In genomic region chr11:58953351-58954169, GRCm38 (mm10) we compare ENCODE assay signal across 8 mouse cellular contexts. TPM values are rescaled to one million over a fixed set of nuclear protein-coding genes. Genes with fewer than 3 reads are reported as not detected.
DNase-seq lines count a peak whose midpoint lies in the region; ATAC-seq and TF ChIP-seq lines count a peak whose summit lies in the region.

No protein-coding gene starts in this region.

- peak overlapping the region; percentile 94 for H3K4me3 ChIP-seq in kidney, embryonic 16.5 days (ENCODE audit: low read length)
- H3K4me3 ChIP-seq in MEL (ENCODE audit: control insufficient read depth in 1 of 2, insufficient read depth in 1 of 2, low read depth in 2 of 2, low read length in 2 of 2) = peak overlapping the region; percentile 60 to 63
- H3K4me3 ChIP-seq in midbrain, postnatal 0 days (ENCODE audit: low read depth, low read length) = peak overlapping the region; percentile 81

- TF ChIP-seq EP300 in MEL (IDR thresholded peaks at IDR 0.05; ENCODE audit: low read depth in 1 of 2, low read length in 2 of 2) = no peak

- WGBS in kidney, embryonic 16.5 days = under 1% methylated on average over 31 of the region's 33 CpGs
- WGBS in midbrain, postnatal 0 days = under 1% methylated on average over 33 of the region's 33 CpGs

- H3K4me2 ChIP-seq in kidney, embryonic 16.5 days (replicated peaks; ENCODE audit: low read depth, low read length) = peak overlapping the region; percentile 97
- H3K4me2 ChIP-seq in midbrain, postnatal 0 days (ENCODE audit: low read depth, low read length, poor library complexity, severe bottlenecking) = peak overlapping the region; percentile 91

- no peaks in the 10 kb centered on the region for H3K27me3 ChIP-seq in kidney, embryonic 16.5 days (ENCODE audit: insufficient read depth, low read length)
- H3K27me3 ChIP-seq in MEL (ENCODE audit: control insufficient read depth in 1 of 2, insufficient read depth in 2 of 2, low read length in 2 of 2) = peaks cover 0 to 3% of the 10 kb centered on the region in 2 experiments; a peak in 2 of 4 replicates
- H3K27me3 ChIP-seq in midbrain, postnatal 0 days (ENCODE audit: insufficient read depth, low read length) = no peaks in the 10 kb centered on the region

- H3K36me3 ChIP-seq in kidney, embryonic 16.5 days (ENCODE audit: insufficient read depth, low read length) = peaks cover 16% of the 10 kb centered on the region; the same call in 1 of the 2 replicates
- H3K36me3 ChIP-seq in MEL (ENCODE audit: control insufficient read depth in 1 of 2, insufficient read depth in 2 of 2, low read length in 2 of 2) = peaks cover 0 to 14% of the 10 kb centered on the region in 2 experiments; a peak in 2 of 4 replicates
- H3K36me3 ChIP-seq in midbrain, postnatal 0 days (ENCODE audit: insufficient read depth, low read length) = no peaks in the 10 kb centered on the region

- H3K79me2 ChIP-seq in MEL (ENCODE audit: control insufficient read depth, insufficient read depth, low read length, poor library complexity) = peaks cover 11% of the 10 kb centered on the region

- no peak for DNase-seq in kidney, adult 9 months
- peak; percentile 80 for DNase-seq in MEL (ENCODE audit: low read depth, low spot score)
- DNase-seq in kidney, postnatal 10 days = peak; percentile 46
- peak; percentile 77 for DNase-seq in midbrain, postnatal 0 days (ENCODE audit: low spot score)
- no peak for DNase-seq in urinary bladder, postnatal 10 days (ENCODE audit: low spot score)

- H3K4me1 ChIP-seq in kidney, embryonic 16.5 days (ENCODE audit: insufficient read depth, low read length) = peaks cover 30% of the 10 kb centered on the region
- peaks cover 5 to 16% of the 10 kb centered on the region in 2 experiments; a peak in 3 of 4 replicates for H3K4me1 ChIP-seq in MEL (ENCODE audit: control insufficient read depth in 1 of 2, insufficient read depth in 2 of 2, low read length in 2 of 2)
- H3K4me1 ChIP-seq in midbrain, postnatal 0 days (ENCODE audit: insufficient read depth, low read length) = peaks cover 13% of the 10 kb centered on the region

- TF ChIP-seq RAD21 in MEL (IDR thresholded peaks at IDR 0.05; ENCODE audit: low read depth, low read length) = no peak

- peak overlapping the region; percentile 100 for H3K27ac ChIP-seq in kidney, embryonic 16.5 days (ENCODE audit: low read length)
- peak overlapping the region; percentile 66 for H3K27ac ChIP-seq in MEL (ENCODE audit: control insufficient read depth, low read depth, low read length)
- peak overlapping the region; percentile 97 for H3K27ac ChIP-seq in midbrain, postnatal 0 days (ENCODE audit: low read depth, low read length)

- peak overlapping the region; percentile 87 for H3K9ac ChIP-seq in kidney, embryonic 16.5 days (replicated peaks; ENCODE audit: low read length)
- H3K9ac ChIP-seq in MEL (ENCODE audit: control insufficient read depth, low read depth, low read length, poor library complexity, severe bottlenecking) = peak overlapping the region; percentile 83
- peak overlapping the region; percentile 84 for H3K9ac ChIP-seq in midbrain, postnatal 0 days (replicated peaks; ENCODE audit: low read length, poor library complexity, severe bottlenecking)

- peak in 1 of 2 experiments; percentile 59; a peak in 1 of 4 replicates for TF ChIP-seq POLR2A in MEL (IDR thresholded peaks at IDR 0.05; ENCODE audit: control insufficient read depth in 1 of 2, insufficient read depth in 1 of 2, low read depth in 1 of 2, low read length in 2 of 2, poor library complexity in 1 of 2)

- no peak for TF ChIP-seq CTCF in MEL (IDR thresholded peaks at IDR 0.05 in 2 of 3, conservative IDR thresholded peaks at IDR 0.05 in 1 of 3; ENCODE audit: control insufficient read depth in 1 of 3, insufficient read depth in 1 of 3, low read depth in 2 of 3, low read length in 3 of 3, poor library complexity in 1 of 3, severe bottlenecking in 1 of 3)
- TF ChIP-seq CTCF in midbrain, postnatal 0 days (IDR thresholded peaks at IDR 0.05) = 0 out of 2 replicates have a peak, but pooled peaks have one; percentile 8

- ATAC-seq in kidney, embryonic 16.5 days (ENCODE audit: low FRiP score, low TSS enrichment) = peak; percentile 18; the same call in 1 of the 2 replicates
- ATAC-seq in erythroblast, adult 5-6 weeks (replicated peaks; ENCODE audit: low FRiP score, poor library complexity, severe bottlenecking) = peak; percentile 34
- ATAC-seq in midbrain, postnatal 0 days (ENCODE audit: low FRiP score) = peak; percentile 32
- no peak for ATAC-seq in activated CD4-positive, CD25-positive, alpha-beta regulatory T cell, adult 4 months

- H3K9me3 ChIP-seq in kidney, embryonic 16.5 days (ENCODE audit: low read length) = no peaks in the 10 kb centered on the region
- H3K9me3 ChIP-seq in MEL (replicated peaks; ENCODE audit: insufficient read depth, low read length) = no peaks in the 10 kb centered on the region
- H3K9me3 ChIP-seq in midbrain, postnatal 0 days (ENCODE audit: low read length) = no peaks in the 10 kb centered on the region

TF ChIP-seq in MEL, 35 proteins besides CTCF, POLR2A, EP300 and RAD21 (continues in another document):
- TF ChIP-seq CHD1 (IDR thresholded peaks at IDR 0.05; ENCODE audit: low read depth, low read length) = peak; percentile 80; the same call in 1 of the 2 replicates
- TF ChIP-seq TBP (IDR thresholded peaks at IDR 0.05; ENCODE audit: low read depth, low read length) = 0 out of 2 replicates have a peak, but pooled peaks have one; percentile 28
- TF ChIP-seq NELFE (IDR thresholded peaks at IDR 0.05; ENCODE audit: low read depth, low read length) = no peak
- no peak for TF ChIP-seq ELF1 (IDR thresholded peaks at IDR 0.05; ENCODE audit: low read depth, low read length)

RNA-seq across cellular contexts. Expression of gene Hist3h2a, which starts 0.9 kb away (rescaled TPM):
- 39.5 and 39.7 TPM in 2 replicates for polyA plus RNA-seq in kidney, embryonic 16.5 days (2015; fragmentation: Nextera tagmentation; extraction: Ambion mirVana)
- 184 and 300 TPM in 2 replicates for total RNA-seq in MEL (2012; rRNA removed)
- polyA plus RNA-seq in MEL (2012; ENCODE audit: insufficient read depth in 1 of 2, insufficient read length in 2 of 2, low read depth in 1 of 2, low replicate concordance in 2 of 2, missing spikeins in 1 of 2) = under 1 TPM in 1 of 2 experiments, not detected in 1; 0.42 TPM
- 30.5 and 41.5 TPM in 2 replicates for total RNA-seq in erythroblast, adult 5-6 weeks (2015; ENCODE audit: low replicate concordance)
- total RNA-seq in erythroblast, adult 5-6 weeks (2017; ENCODE audit: low replicate concordance) = 255 and 279 TPM in 2 replicates
- 163 and 242 TPM in 2 replicates for total RNA-seq in midbrain, postnatal 0 days (2014; rRNA removed)
- polyA plus RNA-seq in midbrain, postnatal 0 days (2015; fragmentation: Nextera tagmentation; extraction: Ambion mirVana) = 42.0 and 46.2 TPM in 2 replicates
- 1 to 10 TPM; 3.5 to 5.4 TPM for polyA plus RNA-seq in activated CD4-positive, CD25-positive, alpha-beta regulatory T cell, adult 4 months (2017; shearing (Covaris generic))

RNA-seq across cellular contexts. Expression of gene Trim17, which starts 0.9 kb away (rescaled TPM):
- 0.42 and 0.64 TPM in 2 replicates for polyA plus RNA-seq in kidney, embryonic 16.5 days (2015; fragmentation: Nextera tagmentation; extraction: Ambion mirVana)
- 0.50 and 0.52 TPM in 2 replicates for total RNA-seq in MEL (2012; rRNA removed)
- under 1 TPM in 1 of 2 experiments, not detected in 1; 0.82 TPM for polyA plus RNA-seq in MEL (2012; ENCODE audit: insufficient read depth in 1 of 2, insufficient read length in 2 of 2, low read depth in 1 of 2, low replicate concordance in 2 of 2, missing spikeins in 1 of 2)
- total RNA-seq in erythroblast, adult 5-6 weeks (2015; ENCODE audit: low replicate concordance) = 0.63 TPM in 1 of 2 replicates, not detected in the other
- total RNA-seq in erythroblast, adult 5-6 weeks (2017; ENCODE audit: low replicate concordance) = 1.5 TPM in 1 of 2 replicates, not detected in the other
- 2.2 and 6.2 TPM in 2 replicates for total RNA-seq in midbrain, postnatal 0 days (2014; rRNA removed)
- polyA plus RNA-seq in midbrain, postnatal 0 days (2015; fragmentation: Nextera tagmentation; extraction: Ambion mirVana) = 0.67 and 0.72 TPM in 2 replicates
- polyA plus RNA-seq in activated CD4-positive, CD25-positive, alpha-beta regulatory T cell, adult 4 months (2017; shearing (Covaris generic)) = under 1 TPM; 0.17 to 0.20 TPM

RNA-seq across cellular contexts. Expression of gene Hist3h2ba, which starts 4.8 kb away (rescaled TPM):
- polyA plus RNA-seq in kidney, embryonic 16.5 days (2015; fragmentation: Nextera tagmentation; extraction: Ambion mirVana) = 93.4 and 93.5 TPM in 2 replicates
- 48.2 and 147 TPM in 2 replicates for total RNA-seq in MEL (2012; rRNA removed)
- polyA plus RNA-seq in MEL (2012; ENCODE audit: insufficient read depth in 1 of 2, insufficient read length in 2 of 2, low read depth in 1 of 2, low replicate concordance in 2 of 2, missing spikeins in 1 of 2) = under 1 TPM in 1 of 2 experiments, not detected in 1; 0.21 TPM
- total RNA-seq in erythroblast, adult 5-6 weeks (2015; ENCODE audit: low replicate concordance) = 7.5 and 25.9 TPM in 2 replicates
- 40.6 and 51.9 TPM in 2 replicates for total RNA-seq in erythroblast, adult 5-6 weeks (2017; ENCODE audit: low replicate concordance)
- total RNA-seq in midbrain, postnatal 0 days (2014; rRNA removed) = 552 and 1,117 TPM in 2 replicates
- polyA plus RNA-seq in midbrain, postnatal 0 days (2015; fragmentation: Nextera tagmentation; extraction: Ambion mirVana) = 114 and 126 TPM in 2 replicates
- polyA plus RNA-seq in activated CD4-positive, CD25-positive, alpha-beta regulatory T cell, adult 4 months (2017; shearing (Covaris generic)) = 1 to 10 TPM; 1.8 to 4.2 TPM

RNA-seq across cellular contexts. Expression of gene Rnf187, which starts 14.8 kb away (rescaled TPM):
- polyA plus RNA-seq in kidney, embryonic 16.5 days (2015; fragmentation: Nextera tagmentation; extraction: Ambion mirVana) = 217 and 219 TPM in 2 replicates
- 282 and 337 TPM in 2 replicates for total RNA-seq in MEL (2012; rRNA removed)
- polyA plus RNA-seq in MEL (2012; ENCODE audit: insufficient read depth in 1 of 2, insufficient read length in 2 of 2, low read depth in 1 of 2, low replicate concordance in 2 of 2, missing spikeins in 1 of 2) = 1,000 to 10,000 TPM in 1 of 2 experiments, 100 to 1,000 TPM in 1; 280 to 3,830 TPM
- total RNA-seq in erythroblast, adult 5-6 weeks (2015; ENCODE audit: low replicate concordance) = 18.6 and 23.6 TPM in 2 replicates
- 32.3 and 36.6 TPM in 2 replicates for total RNA-seq in erythroblast, adult 5-6 weeks (2017; ENCODE audit: low replicate concordance)
- total RNA-seq in midbrain, postnatal 0 days (2014; rRNA removed) = 925 and 964 TPM in 2 replicates
- polyA plus RNA-seq in midbrain, postnatal 0 days (2015; fragmentation: Nextera tagmentation; extraction: Ambion mirVana) = 700 and 703 TPM in 2 replicates
- polyA plus RNA-seq in activated CD4-positive, CD25-positive, alpha-beta regulatory T cell, adult 4 months (2017; shearing (Covaris generic)) = 10 to 100 TPM; 11.4 to 17.9 TPM

RNA-seq across cellular contexts. Expression of gene Trim11, which starts 24.3 kb away (rescaled TPM):
- polyA plus RNA-seq in kidney, embryonic 16.5 days (2015; fragmentation: Nextera tagmentation; extraction: Ambion mirVana) = 22.9 and 25.9 TPM in 2 replicates
- total RNA-seq in MEL (2012; rRNA removed) = 22.9 and 27.0 TPM in 2 replicates
- polyA plus RNA-seq in MEL (2012; ENCODE audit: insufficient read depth in 1 of 2, insufficient read length in 2 of 2, low read depth in 1 of 2, low replicate concordance in 2 of 2, missing spikeins in 1 of 2) = 10 to 100 TPM in 1 of 2 experiments, not detected in 1; 24.8 TPM
- total RNA-seq in erythroblast, adult 5-6 weeks (2015; ENCODE audit: low replicate concordance) = 6.7 and 11.1 TPM in 2 replicates
- total RNA-seq in erythroblast, adult 5-6 weeks (2017; ENCODE audit: low replicate concordance) = 8.1 and 10.8 TPM in 2 replicates
- 23.7 and 27.8 TPM in 2 replicates for total RNA-seq in midbrain, postnatal 0 days (2014; rRNA removed)
- 15.2 and 16.5 TPM in 2 replicates for polyA plus RNA-seq in midbrain, postnatal 0 days (2015; fragmentation: Nextera tagmentation; extraction: Ambion mirVana)
- 10 to 100 TPM; 18.5 to 22.2 TPM for polyA plus RNA-seq in activated CD4-positive, CD25-positive, alpha-beta regulatory T cell, adult 4 months (2017; shearing (Covaris generic))

Comparison
In these comparisons a context has a peak if more than half of its experiments do, and no peak if none do; other contexts are left out.
1. DNase-seq: peak in MEL (single experiment), kidney, postnatal 10 days (single experiment) and midbrain, postnatal 0 days (single experiment); none in kidney, adult 9 months (single experiment) and urinary bladder, postnatal 10 days (single experiment).
2. Peak in every context shown above with its lines, with median percentiles within 50 percentile points of each other: H3K27ac ChIP-seq, H3K4me3 ChIP-seq and H3K9ac ChIP-seq.